Mouse (Mus musculus): ENCODE measurements around the gene Gnrhr. TPM values are rescaled to one million over a fixed set of nuclear protein-coding genes. Genes with fewer than 3 reads are reported as not detected.
A peak's percentile ranks its signal among the peaks of the same experiment; 100 is the strongest.

The Gnrhr gene
- total RNA-seq (2014; rRNA removed; ENCODE audit: low replicate concordance) (not detected in 2 replicates), polyA plus RNA-seq (2015; fragmentation: Nextera tagmentation; extraction: Ambion mirVana) (not detected in 2 replicates)

DNA sequence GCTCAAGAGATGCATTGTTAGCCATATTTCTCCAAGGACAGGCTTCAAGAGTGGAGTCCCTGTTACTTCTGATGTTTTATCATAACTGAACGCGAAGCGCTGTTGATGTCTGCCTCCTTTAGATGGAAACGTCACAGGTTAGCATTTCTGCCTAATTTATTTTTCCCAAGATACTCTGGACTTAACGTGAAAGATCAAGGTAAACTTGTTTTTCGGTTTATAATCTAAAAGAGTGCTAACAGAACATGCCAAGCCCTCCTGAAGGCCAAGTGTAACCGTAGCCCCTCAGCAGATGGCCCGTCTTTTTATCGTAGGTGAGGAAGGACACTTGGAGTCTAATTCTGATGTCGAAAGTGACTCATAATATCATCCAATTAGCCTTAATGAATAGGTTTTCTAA, at the start of gene Gnrhr:
Gnrhr (minus strand) TSS at position 101 of the 400 bp plus-strand sequence.
- Histone ChIP-seq H3K4me1 (ENCODE audit: control insufficient read depth, insufficient read depth) (no peaks in the 10 kb centered on the region), H3K27me3 (ENCODE audit: control insufficient read depth, insufficient read depth, low read length) (no peaks in the 10 kb centered on the region), H3K9me3 (replicated peaks; ENCODE audit: control insufficient read depth, low read length) (no peaks in the 10 kb centered on the region), H3K36me3 (replicated peaks; ENCODE audit: control insufficient read depth, insufficient read depth, low read length) (no peaks in the 10 kb centered on the region), H3K4me2 (ENCODE audit: low read depth, low read length) (no peak within 1 kb of the TSS), H3K9ac (replicated peaks; ENCODE audit: low read depth, low read length) (no peak within 1 kb of the TSS), H3K4me3 (ENCODE audit: low read depth, low read length) (no peak within 1 kb of the TSS), H3K27ac (ENCODE audit: low read depth) (no peak within 1 kb of the TSS)
- WGBS: 81% methylated on average over 10 of the region's 10 CpGs
- ATAC-seq (ENCODE audit: insufficient read depth, low read depth) (no peak), DNase-seq (ENCODE audit: low spot score) (no peak)
- TF ChIP-seq EP300 (IDR thresholded peaks at IDR 0.05; ENCODE audit: low read depth) (no peak), CTCF (IDR thresholded peaks at IDR 0.05; ENCODE audit: low read depth) (no peak)

DNA sequence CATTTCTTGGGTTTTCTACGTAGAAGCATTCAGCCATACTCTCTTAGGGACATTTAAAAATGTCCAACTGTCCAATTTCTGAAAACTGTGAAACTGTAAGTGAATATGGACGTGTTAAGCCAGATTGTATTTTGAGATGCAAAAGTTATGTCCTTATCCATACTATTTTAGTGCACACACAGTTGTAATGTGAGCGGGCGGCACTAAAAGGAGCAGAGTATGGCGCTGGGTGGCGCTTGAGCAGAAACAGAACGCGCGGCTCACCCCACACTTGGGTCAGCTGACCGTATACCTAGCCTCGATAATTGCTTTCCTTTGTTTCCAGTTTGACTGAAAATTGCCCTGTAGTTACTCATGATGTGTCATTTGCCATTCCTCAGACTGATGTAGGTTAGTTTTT, 48.9 kb upstream of the Gnrhr start:
- TF ChIP-seq EP300 (IDR thresholded peaks at IDR 0.05; ENCODE audit: low read depth) (no peak), CTCF (IDR thresholded peaks at IDR 0.05; ENCODE audit: low read depth) (no peak)
- Histone ChIP-seq H3K4me1 (ENCODE audit: control insufficient read depth, insufficient read depth) (no peaks in the 10 kb centered on the region), H3K36me3 (replicated peaks; ENCODE audit: control insufficient read depth, insufficient read depth, low read length) (no peaks in the 10 kb centered on the region), H3K27ac (ENCODE audit: low read depth) (no peak overlapping the region), H3K9ac (replicated peaks; ENCODE audit: low read depth, low read length) (no peak overlapping the region), H3K9me3 (replicated peaks; ENCODE audit: control insufficient read depth, low read length) (no peaks in the 10 kb centered on the region), H3K4me3 (ENCODE audit: low read depth, low read length) (no peak overlapping the region), H3K4me2 (ENCODE audit: low read depth, low read length) (no peak overlapping the region), H3K27me3 (ENCODE audit: control insufficient read depth, insufficient read depth, low read length) (no peaks in the 10 kb centered on the region)
- DNase-seq (ENCODE audit: low spot score) (no peak), ATAC-seq (ENCODE audit: insufficient read depth, low read depth) (no peak)
- WGBS: 83% methylated on average over 11 of the region's 11 CpGs

DNA sequence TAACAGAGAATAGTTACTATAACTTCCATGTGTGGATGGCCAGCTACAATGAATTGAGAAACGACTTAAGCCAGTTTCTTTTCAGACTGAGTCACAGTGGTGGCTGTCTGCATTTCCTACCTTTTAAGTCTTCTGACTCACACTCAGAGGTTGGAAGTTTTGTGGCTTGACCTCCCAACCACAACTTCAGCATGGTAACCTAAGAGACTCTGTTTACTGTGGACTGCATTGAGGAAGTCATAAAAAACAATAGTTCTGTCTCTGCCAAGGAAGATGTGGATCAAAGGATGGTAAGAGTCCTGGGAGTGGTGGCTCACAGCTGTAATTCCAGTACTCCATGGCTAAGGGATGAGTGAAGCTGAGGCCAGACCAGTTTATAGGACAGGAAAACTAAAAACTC, 47.2 kb upstream of the Gnrhr start:
- 40% methylated on average over 1 of the region's 1 CpGs for WGBS
- ATAC-seq (ENCODE audit: insufficient read depth, low read depth): no peak
- DNase-seq (ENCODE audit: low spot score): no peak
- Histone ChIP-seq H3K27ac (ENCODE audit: low read depth) (no peak overlapping the region), H3K9me3 (replicated peaks; ENCODE audit: control insufficient read depth, low read length) (no peaks in the 10 kb centered on the region), H3K36me3 (replicated peaks; ENCODE audit: control insufficient read depth, insufficient read depth, low read length) (no peaks in the 10 kb centered on the region), H3K27me3 (ENCODE audit: control insufficient read depth, insufficient read depth, low read length) (no peaks in the 10 kb centered on the region), H3K4me2 (ENCODE audit: low read depth, low read length) (no peak overlapping the region), H3K9ac (replicated peaks; ENCODE audit: low read depth, low read length) (no peak overlapping the region), H3K4me3 (ENCODE audit: low read depth, low read length) (no peak overlapping the region), H3K4me1 (ENCODE audit: control insufficient read depth, insufficient read depth) (no peaks in the 10 kb centered on the region)
- TF ChIP-seq EP300 (IDR thresholded peaks at IDR 0.05; ENCODE audit: low read depth): no peak
- TF ChIP-seq CTCF (IDR thresholded peaks at IDR 0.05; ENCODE audit: low read depth): no peak

DNA sequence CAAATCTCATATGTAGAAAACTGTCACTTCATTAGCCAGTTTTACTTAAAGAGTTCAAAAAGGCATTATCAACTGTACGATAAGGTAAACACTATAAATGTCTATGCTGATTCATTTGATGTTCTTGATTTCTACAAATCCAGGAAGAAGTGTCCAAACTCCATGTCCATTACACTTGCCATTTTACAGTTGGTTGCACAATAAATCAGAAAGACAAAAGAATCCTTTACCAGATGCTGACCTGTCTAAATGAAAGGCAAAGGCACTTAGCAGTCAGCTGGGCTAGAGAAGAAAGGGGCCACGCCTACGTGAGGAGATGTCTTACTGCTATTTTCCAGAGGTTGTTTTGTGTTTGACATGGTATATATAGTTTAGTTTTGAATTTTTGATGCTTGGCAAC, 46.6 kb upstream of the Gnrhr start:
- TF ChIP-seq EP300 (IDR thresholded peaks at IDR 0.05; ENCODE audit: low read depth) (no peak), CTCF (IDR thresholded peaks at IDR 0.05; ENCODE audit: low read depth) (no peak)
- ATAC-seq (ENCODE audit: insufficient read depth, low read depth): no peak
- 62% methylated on average over 3 of the region's 3 CpGs for WGBS

GRCm38 (mm10) chr5:86227156-86227853, 29.6 kb upstream of the Gnrhr start:
- TF ChIP-seq EP300 (IDR thresholded peaks at IDR 0.05; ENCODE audit: low read depth) (no peak), CTCF (IDR thresholded peaks at IDR 0.05; ENCODE audit: low read depth) (no peak)
- H3K4me1 ChIP-seq (ENCODE audit: control insufficient read depth, insufficient read depth): no peaks in the 10 kb centered on the region
- H3K36me3 ChIP-seq (replicated peaks; ENCODE audit: control insufficient read depth, insufficient read depth, low read length): no peaks in the 10 kb centered on the region
- H3K9ac ChIP-seq (replicated peaks; ENCODE audit: low read depth, low read length): no peak overlapping the region
- H3K4me3 ChIP-seq (ENCODE audit: low read depth, low read length): no peak overlapping the region
- no peaks in the 10 kb centered on the region for H3K9me3 ChIP-seq (replicated peaks; ENCODE audit: control insufficient read depth, low read length)
- no peaks in the 10 kb centered on the region for H3K27me3 ChIP-seq (ENCODE audit: control insufficient read depth, insufficient read depth, low read length)
- H3K27ac ChIP-seq (ENCODE audit: low read depth): no peak overlapping the region
- H3K4me2 ChIP-seq (ENCODE audit: low read depth, low read length): no peak overlapping the region
- ATAC-seq (ENCODE audit: insufficient read depth, low read depth): no peak
- DNase-seq (ENCODE audit: low spot score): no peak
- 76% methylated on average over 5 of the region's 5 CpGs for WGBS

More for the DNA sequence above, 46.6 kb upstream of the Gnrhr start:
- Histone ChIP-seq H3K4me2 (ENCODE audit: low read depth, low read length) (no peak overlapping the region), H3K9me3 (replicated peaks; ENCODE audit: control insufficient read depth, low read length) (no peaks in the 10 kb centered on the region), H3K27ac (ENCODE audit: low read depth) (no peak overlapping the region), H3K4me1 (ENCODE audit: control insufficient read depth, insufficient read depth) (no peaks in the 10 kb centered on the region), H3K27me3 (ENCODE audit: control insufficient read depth, insufficient read depth, low read length) (no peaks in the 10 kb centered on the region), H3K4me3 (ENCODE audit: low read depth, low read length) (no peak overlapping the region), H3K36me3 (replicated peaks; ENCODE audit: control insufficient read depth, insufficient read depth, low read length) (no peaks in the 10 kb centered on the region), H3K9ac (replicated peaks; ENCODE audit: low read depth, low read length) (no peak overlapping the region)
- no peak for DNase-seq (ENCODE audit: low spot score)

- no peak for TF ChIP-seq EP300 (IDR thresholded peaks at IDR 0.05; ENCODE audit: low read depth)
- peak; percentile 73 for TF ChIP-seq CTCF (IDR thresholded peaks at IDR 0.05; ENCODE audit: low read depth)
- no peak overlapping the region for H3K4me2 ChIP-seq (ENCODE audit: low read depth, low read length)
- no peaks in the 10 kb centered on the region for H3K27me3 ChIP-seq (ENCODE audit: control insufficient read depth, insufficient read depth, low read length)
- DNase-seq (ENCODE audit: low spot score): peak; percentile 59
- H3K4me1 ChIP-seq (ENCODE audit: control insufficient read depth, insufficient read depth): no peaks in the 10 kb centered on the region
- H3K36me3 ChIP-seq (replicated peaks; ENCODE audit: control insufficient read depth, insufficient read depth, low read length): no peaks in the 10 kb centered on the region
- no peak overlapping the region for H3K27ac ChIP-seq (ENCODE audit: low read depth)
- no peaks in the 10 kb centered on the region for H3K9me3 ChIP-seq (replicated peaks; ENCODE audit: control insufficient read depth, low read length)
- WGBS: 10% methylated on average over 4 of the region's 4 CpGs
- H3K9ac ChIP-seq (replicated peaks; ENCODE audit: low read depth, low read length): no peak overlapping the region
- ATAC-seq (ENCODE audit: insufficient read depth, low read depth): no peak
- no peak overlapping the region for H3K4me3 ChIP-seq (ENCODE audit: low read depth, low read length)
Measured at GRCm38 (mm10) chr5:86191356-86191755, 6.3 kb downstream of the Gnrhr start.

Data from heart, postnatal 0 days (tissue).